Mouse (Mus musculus): ENCODE data around the gene Gpx4.
A peak's percentile ranks its signal among the peaks of the same experiment; 100 is the strongest.

The Gpx4 gene

GRCm38 (mm10) chr10:80105460-80105859 lies 58.5 kb downstream of the Gpx4 start, which contains the start of gene Sbno2:
Gene Sbno2, minus strand, starts transcription at chr10:80105571.
- DNase-seq (ENCODE audit: low spot score), result no peak

GRCm38 (mm10) chr10:80105926-80106325 lies 59.0 kb downstream of the Gpx4 start:
- peak; percentile 70 for DNase-seq (ENCODE audit: low spot score)

All from urinary bladder, postnatal 14 days (tissue).